Mouse (Mus musculus) testis, adult 2 months (tissue): ENCODE measurements around the gene Rexo1. TPM values are rescaled to one million over a fixed set of nuclear protein-coding genes. Genes with fewer than 3 reads are reported as not detected.

Source experiments
- H3K27ac ChIP-seq: fragments of 200-500 bp; 2 replicates; pipeline ENCODE4 v1.5.1; 2012; ENCODE audit warnings: low read depth, low read length; ENCODE audit not compliant: control insufficient read depth, insufficient read depth
- H3K27me3 ChIP-seq: fragments of 200-500 bp; 2 replicates; pipeline ENCODE4 v1.6.1; 2012; ENCODE audit warnings: mild to moderate bottlenecking, low read length, moderate library complexity; ENCODE audit not compliant: control insufficient read depth, insufficient read depth
- H3K36me3 ChIP-seq: fragments of 200-500 bp; 2 replicates; pipeline ENCODE4 v1.6.1; 2012; ENCODE audit warnings: mild to moderate bottlenecking, low read length; ENCODE audit not compliant: control insufficient read depth, insufficient read depth
- H3K4me1 ChIP-seq: fragments of 200-500 bp; 2 replicates; pipeline ENCODE4 v1.6.1; 2012; ENCODE audit warnings: low read length; ENCODE audit not compliant: control insufficient read depth, insufficient read depth
- H3K4me3 ChIP-seq: fragments of 200-500 bp; 2 replicates; pipeline ENCODE4 v1.5.1; 2012; ENCODE audit warnings: low read depth, mild to moderate bottlenecking, low read length, moderate library complexity, mixed read lengths; ENCODE audit not compliant: control insufficient read depth
- CTCF ChIP-seq: fragments of 200-500 bp; IDR thresholded peaks from 2 replicates; pipeline ENCODE4 v1.5.1; 2012; ENCODE audit warnings: low read depth, mild to moderate bottlenecking, inconsistent platforms, low read length, moderate library complexity; ENCODE audit not compliant: control insufficient read depth, insufficient read depth, insufficient replicate concordance
- POLR2A ChIP-seq: fragments of 200-500 bp; IDR thresholded peaks from 2 replicates; pipeline ENCODE4 v1.6.1; 2012; ENCODE audit warnings: low read depth, mild to moderate bottlenecking, inconsistent platforms, low read length, moderate library complexity; ENCODE audit not compliant: control insufficient read depth
- polyA plus RNA-seq: library from polyadenylated mRNA; depleted of rRNA; stranded (reverse); fragments of >200 nt; gene quantifications from 2 replicates; pipeline ENCODE4 v1.2.3, GENCODE M21; 2012

The Rexo1 gene
- polyA plus RNA-seq, 1 experiment = 201 TPM

DNA sequence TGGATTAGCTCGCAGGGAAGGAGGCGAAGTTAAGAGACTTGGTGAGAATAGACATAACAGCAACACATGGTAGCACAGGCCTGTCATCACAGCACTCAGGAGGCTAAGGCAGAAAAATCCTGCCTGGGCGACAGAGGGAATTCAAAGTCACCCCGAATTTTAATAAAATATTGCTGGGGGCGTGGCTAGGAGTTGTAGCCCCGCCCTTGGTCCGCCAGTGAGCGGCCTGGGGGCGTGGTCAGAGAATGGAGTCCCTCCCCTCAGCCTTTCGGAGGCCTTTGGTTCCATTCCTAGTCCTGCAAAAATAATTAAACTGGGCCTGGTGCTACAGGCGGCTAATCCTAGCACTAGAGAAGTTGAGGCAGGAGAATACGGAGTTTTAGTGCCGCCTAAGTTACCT lies 25.6 kb downstream of the Rexo1 start:
- no peaks in the 10 kb centered on the region for H3K27me3 ChIP-seq
- peak overlapping the region; percentile 28 for H3K4me3 ChIP-seq
- no peak for TF ChIP-seq POLR2A
- no peak for TF ChIP-seq CTCF
- no peaks in the 10 kb centered on the region for H3K36me3 ChIP-seq
- peaks cover 36% of the 10 kb centered on the region for H3K4me1 ChIP-seq
- H3K27ac ChIP-seq = no peak overlapping the region

GRCm38 (mm10) chr10:80535071-80535470 lies 26.3 kb downstream of the Rexo1 start:
- Histone ChIP-seq H3K36me3 (no peaks in the 10 kb centered on the region), H3K4me3 (no peak overlapping the region; the same call in 1 of the 2 replicates), H3K4me1 (peaks cover 36% of the 10 kb centered on the region), H3K27me3 (no peaks in the 10 kb centered on the region), H3K27ac (no peak overlapping the region)
- TF ChIP-seq CTCF = no peak
- TF ChIP-seq POLR2A = no peak

DNA sequence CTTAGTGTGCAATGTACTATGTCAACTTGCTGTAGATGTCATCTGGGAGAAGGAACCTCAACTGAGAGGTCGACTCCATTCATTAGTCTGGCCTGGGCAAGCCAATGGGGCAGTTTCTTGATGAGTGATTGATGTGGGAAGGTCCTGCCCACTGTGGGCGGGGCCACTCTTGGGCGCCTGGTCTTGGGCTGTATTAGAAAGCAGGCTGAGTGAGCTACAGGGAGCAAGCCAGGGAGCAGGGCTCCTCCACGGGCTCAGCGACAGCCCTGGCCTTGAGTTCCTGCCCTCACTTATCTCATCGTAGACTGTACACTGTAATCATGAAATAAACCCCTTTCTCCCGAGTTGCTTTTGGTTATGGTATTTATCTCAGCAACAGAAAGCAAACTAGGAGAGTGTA lies 27.7 kb downstream of the Rexo1 start:
- Histone ChIP-seq H3K27me3 (no peaks in the 10 kb centered on the region), H3K36me3 (no peaks in the 10 kb centered on the region), H3K27ac (no peak overlapping the region), H3K4me1 (peaks cover 32% of the 10 kb centered on the region), H3K4me3 (no peak overlapping the region)
- TF ChIP-seq CTCF (no peak), POLR2A (0 out of 2 replicates have a peak, but pooled peaks have one; percentile 13)

GRCm38 (mm10) chr10:80532783-80533182 lies 28.6 kb downstream of the Rexo1 start:
- no peak for TF ChIP-seq POLR2A
- TF ChIP-seq CTCF = 0 out of 2 replicates have a peak, but pooled peaks have one; percentile 10
- peaks cover 30% of the 10 kb centered on the region for H3K4me1 ChIP-seq
- no peaks in the 10 kb centered on the region for H3K27me3 ChIP-seq
- no peak overlapping the region for H3K27ac ChIP-seq
- no peak overlapping the region for H3K4me3 ChIP-seq
- no peaks in the 10 kb centered on the region for H3K36me3 ChIP-seq

DNA sequence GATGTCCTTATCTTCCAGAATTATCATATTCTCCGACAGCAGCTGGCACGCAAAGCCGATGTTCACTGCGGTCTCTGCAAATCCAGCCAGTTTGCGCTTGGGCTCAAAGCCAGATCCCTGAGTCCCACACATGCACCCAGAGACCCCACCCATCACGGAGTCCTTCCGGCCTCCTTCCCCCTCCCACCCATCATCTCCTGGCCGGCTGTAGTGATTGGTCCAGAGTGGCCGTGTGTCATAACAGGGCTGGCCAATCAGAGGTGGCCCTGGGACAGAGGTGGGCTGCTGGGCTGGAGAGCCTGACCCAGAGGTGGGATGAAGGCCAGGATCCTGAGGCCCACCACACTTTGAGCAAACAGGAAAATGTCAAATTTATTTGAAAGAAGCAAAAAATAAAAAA lies 35.2 kb downstream of the Rexo1 start:
- Histone ChIP-seq H3K4me3 (no peak overlapping the region), H3K27ac (no peak overlapping the region), H3K27me3 (no peaks in the 10 kb centered on the region), H3K36me3 (peaks cover 4% of the 10 kb centered on the region), H3K4me1 (peaks cover 3% of the 10 kb centered on the region)
- TF ChIP-seq CTCF (no peak), POLR2A (no peak)

GRCm38 (mm10) chr10:80523299-80523698 lies 38.1 kb downstream of the Rexo1 start:
- H3K4me1 ChIP-seq = peaks cover 3% of the 10 kb centered on the region
- H3K27ac ChIP-seq = no peak overlapping the region

GRCm38 (mm10) chr10:80519287-80519686 lies 42.1 kb downstream of the Rexo1 start:
- no peak overlapping the region for H3K4me3 ChIP-seq
- H3K4me1 ChIP-seq = peaks cover 2% of the 10 kb centered on the region; the same call in 1 of the 2 replicates
- peaks cover 1% of the 10 kb centered on the region for H3K36me3 ChIP-seq
- H3K27ac ChIP-seq = no peak overlapping the region
- H3K27me3 ChIP-seq = no peaks in the 10 kb centered on the region
- TF ChIP-seq POLR2A (no peak), CTCF (no peak)

More at GRCm38 (mm10) chr10:80523299-80523698, 38.1 kb downstream of the Rexo1 start:
- no peak overlapping the region for H3K4me3 ChIP-seq
- peaks cover 4% of the 10 kb centered on the region for H3K36me3 ChIP-seq
- no peaks in the 10 kb centered on the region for H3K27me3 ChIP-seq
- peak; percentile 78; the same call in 1 of the 2 replicates for TF ChIP-seq CTCF
- TF ChIP-seq POLR2A = no peak

- Histone ChIP-seq H3K36me3 (no peaks in the 10 kb centered on the region), H3K27ac (no peak overlapping the region), H3K4me1 (peaks cover 13% of the 10 kb centered on the region), H3K4me3 (no peak overlapping the region), H3K27me3 (no peaks in the 10 kb centered on the region)
- no peak for TF ChIP-seq CTCF
- no peak for TF ChIP-seq POLR2A
Measured at GRCm38 (mm10) chr10:80513739-80514138, 47.6 kb downstream of the Rexo1 start.
